Mouse (Mus musculus): ENCODE data around the gene Cnnm2. TPM values are rescaled to one million over a fixed set of nuclear protein-coding genes. Genes with fewer than 3 reads are reported as not detected.

The Cnnm2 gene
- polyA plus RNA-seq, 1 experiment: 7.4 TPM

DNA sequence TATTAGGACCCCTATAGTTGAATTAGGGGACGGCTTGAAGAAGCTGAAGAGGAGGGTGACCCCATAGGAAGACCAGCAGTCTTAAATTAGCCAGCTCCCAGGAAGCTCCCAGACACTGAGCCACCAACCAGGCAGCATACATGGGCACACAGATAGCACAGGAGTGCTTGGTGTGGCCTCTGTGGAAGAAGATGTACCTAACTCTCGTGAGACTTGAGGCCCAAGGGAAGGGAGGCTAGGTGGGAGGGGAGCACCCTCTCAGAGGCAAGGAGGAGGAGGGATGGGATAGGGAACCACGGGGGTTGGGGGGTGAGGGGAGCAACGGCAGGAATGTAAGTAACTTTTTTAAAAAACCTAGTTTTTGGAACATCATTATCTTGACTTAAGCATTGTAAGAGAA lies 165.0 kb downstream of the Cnnm2 start:
- Histone ChIP-seq H3K27ac (ENCODE audit: control insufficient read depth, insufficient read depth, low read length) (peak overlapping the region; percentile 92), H3K4me1 (replicated peaks; ENCODE audit: control insufficient read depth, insufficient read depth, low read length) (peaks cover 14% of the 10 kb centered on the region), H3K4me3 (ENCODE audit: control insufficient read depth, insufficient read depth, low read length) (peak overlapping the region; percentile 17), H3K36me3 (ENCODE audit: control insufficient read depth, insufficient read depth, low read length) (no peaks in the 10 kb centered on the region; the same call in 1 of the 2 replicates), H3K27me3 (ENCODE audit: control insufficient read depth, insufficient read depth, low read length) (no peaks in the 10 kb centered on the region)
- 38% methylated on average over 4 of the region's 4 CpGs for WGBS
- TF ChIP-seq POLR2A (IDR thresholded peaks at IDR 0.05; ENCODE audit: control insufficient read depth, extremely low read depth, insufficient read depth, low read length, poor library complexity): 0 out of 2 replicates have a peak, but pooled peaks have one; percentile 24
- no peak for TF ChIP-seq CTCF (IDR thresholded peaks at IDR 0.05; ENCODE audit: borderline replicate concordance, control insufficient read depth, extremely low read depth, insufficient read depth, low read length, poor library complexity)
- peak; percentile 44 for DNase-seq

DNA sequence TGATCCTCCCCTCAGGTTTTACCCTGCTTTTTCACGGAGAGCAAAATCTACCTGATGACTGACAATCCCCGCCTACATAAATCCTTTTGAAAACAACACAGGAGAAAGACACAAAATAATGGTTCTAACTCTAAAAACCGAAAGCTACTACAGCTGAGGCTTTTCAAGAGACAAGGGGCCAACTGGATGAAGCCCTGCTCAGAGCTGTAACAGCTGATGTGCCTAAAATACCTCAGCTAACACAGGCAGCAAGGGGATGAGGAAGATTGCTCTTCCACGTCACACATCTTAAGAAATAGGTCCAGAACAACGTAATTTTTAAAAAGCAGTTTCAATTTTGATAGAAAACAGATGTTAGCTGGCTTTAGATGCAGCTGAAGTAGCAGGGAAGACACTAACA lies 165.6 kb downstream of the Cnnm2 start:
- TF ChIP-seq CTCF (IDR thresholded peaks at IDR 0.05; ENCODE audit: borderline replicate concordance, control insufficient read depth, extremely low read depth, insufficient read depth, low read length, poor library complexity) (no peak), POLR2A (IDR thresholded peaks at IDR 0.05; ENCODE audit: control insufficient read depth, extremely low read depth, insufficient read depth, low read length, poor library complexity) (no peak)
- Histone ChIP-seq H3K4me1 (replicated peaks; ENCODE audit: control insufficient read depth, insufficient read depth, low read length) (peaks cover 14% of the 10 kb centered on the region), H3K4me3 (ENCODE audit: control insufficient read depth, insufficient read depth, low read length) (no peak overlapping the region), H3K36me3 (ENCODE audit: control insufficient read depth, insufficient read depth, low read length) (no peaks in the 10 kb centered on the region; the same call in 1 of the 2 replicates), H3K27ac (ENCODE audit: control insufficient read depth, insufficient read depth, low read length) (peak overlapping the region; percentile 92), H3K27me3 (ENCODE audit: control insufficient read depth, insufficient read depth, low read length) (no peaks in the 10 kb centered on the region)
- 8% methylated on average over 5 of the region's 5 CpGs for WGBS
- peak; percentile 29 for DNase-seq

DNA sequence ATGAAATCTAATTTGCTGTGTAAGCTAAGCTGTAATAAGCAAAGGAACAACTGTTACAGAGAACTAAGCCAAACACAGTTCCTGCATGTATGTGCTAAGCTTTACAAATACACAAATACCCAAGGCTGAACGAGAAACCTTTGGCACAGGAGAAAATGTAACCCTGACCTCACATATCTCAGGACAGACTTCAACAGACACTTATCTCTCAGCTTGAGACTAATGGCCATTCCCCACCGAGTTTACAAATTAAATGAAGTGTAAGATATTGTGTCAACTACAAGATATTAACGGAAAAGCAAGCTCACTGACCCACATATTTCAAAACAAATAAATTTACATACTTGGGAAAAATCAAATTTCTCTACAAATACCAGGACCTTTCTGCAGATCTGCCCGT lies 166.7 kb downstream of the Cnnm2 start:
- TF ChIP-seq POLR2A (IDR thresholded peaks at IDR 0.05; ENCODE audit: control insufficient read depth, extremely low read depth, insufficient read depth, low read length, poor library complexity) (no peak), CTCF (IDR thresholded peaks at IDR 0.05; ENCODE audit: borderline replicate concordance, control insufficient read depth, extremely low read depth, insufficient read depth, low read length, poor library complexity) (no peak)
- Histone ChIP-seq H3K4me1 (replicated peaks; ENCODE audit: control insufficient read depth, insufficient read depth, low read length) (peaks cover 14% of the 10 kb centered on the region), H3K27me3 (ENCODE audit: control insufficient read depth, insufficient read depth, low read length) (no peaks in the 10 kb centered on the region), H3K4me3 (ENCODE audit: control insufficient read depth, insufficient read depth, low read length) (no peak overlapping the region), H3K27ac (ENCODE audit: control insufficient read depth, insufficient read depth, low read length) (no peak overlapping the region; the same call in 1 of the 2 replicates), H3K36me3 (ENCODE audit: control insufficient read depth, insufficient read depth, low read length) (no peaks in the 10 kb centered on the region)
- no peak for DNase-seq
- WGBS: 81% methylated on average over 4 of the region's 4 CpGs

DNA sequence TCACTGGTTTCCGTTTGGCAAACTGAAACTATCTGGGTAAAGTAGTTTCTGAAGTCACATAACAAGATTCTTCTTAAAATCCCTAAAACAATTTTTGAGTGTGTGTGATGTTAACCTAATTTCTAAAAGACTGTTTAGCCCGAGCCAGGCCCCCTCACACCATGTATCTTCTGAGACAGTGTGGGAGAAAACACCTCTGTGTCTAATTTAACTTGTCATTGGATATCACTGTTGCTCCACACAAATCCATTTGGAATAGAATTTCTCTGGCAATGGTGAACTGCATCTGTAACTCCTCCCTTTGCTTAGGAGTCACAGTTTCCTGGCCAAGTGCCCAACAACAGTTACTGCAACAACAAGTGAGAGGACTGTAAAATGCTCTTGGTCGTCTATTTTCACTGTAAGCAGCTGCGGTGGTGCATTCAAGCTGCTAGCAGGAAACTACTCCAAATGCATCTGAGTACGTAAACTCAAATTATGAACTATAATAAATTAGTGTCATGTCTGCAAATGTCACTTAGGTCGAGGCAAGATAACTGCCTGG lies 167.7 kb downstream of the Cnnm2 start:
- H3K27me3 ChIP-seq (ENCODE audit: control insufficient read depth, insufficient read depth, low read length): no peaks in the 10 kb centered on the region
- 23% methylated on average over 6 of the region's 6 CpGs for WGBS
- H3K4me1 ChIP-seq (replicated peaks; ENCODE audit: control insufficient read depth, insufficient read depth, low read length): peaks cover 14% of the 10 kb centered on the region
- TF ChIP-seq CTCF (IDR thresholded peaks at IDR 0.05; ENCODE audit: borderline replicate concordance, control insufficient read depth, extremely low read depth, insufficient read depth, low read length, poor library complexity) (no peak), POLR2A (IDR thresholded peaks at IDR 0.05; ENCODE audit: control insufficient read depth, extremely low read depth, insufficient read depth, low read length, poor library complexity) (no peak)
- no peak overlapping the region for H3K4me3 ChIP-seq (ENCODE audit: control insufficient read depth, insufficient read depth, low read length)
- no peaks in the 10 kb centered on the region for H3K36me3 ChIP-seq (ENCODE audit: control insufficient read depth, insufficient read depth, low read length)
- H3K27ac ChIP-seq (ENCODE audit: control insufficient read depth, insufficient read depth, low read length): peak overlapping the region; percentile 60
- peak; percentile 35 for DNase-seq

Other genes with a start within 250 kb of the Cnnm2 start
- gene Arl3, start 188.4 kb upstream of the Cnnm2 start, polyA plus RNA-seq (2012; rRNA removed): 17.0 and 21.6 TPM in 2 replicates
- 5.6 and 6.5 TPM in 2 replicates for gene Sfxn2, start 188.2 kb upstream of the Cnnm2 start, polyA plus RNA-seq (2012; rRNA removed)
- 77.0 and 87.8 TPM in 2 replicates for gene Wbp1l, start 162.5 kb upstream of the Cnnm2 start, polyA plus RNA-seq (2012; rRNA removed)
- 0.26 and 0.42 TPM in 2 replicates for gene Cyp17a1, start 88.4 kb upstream of the Cnnm2 start, polyA plus RNA-seq (2012; rRNA removed)
- gene Borcs7, start 71.7 kb upstream of the Cnnm2 start, polyA plus RNA-seq (2012; rRNA removed): 3.0 and 4.4 TPM in 2 replicates
- 9.5 and 9.6 TPM in 2 replicates for gene As3mt, start 54.1 kb upstream of the Cnnm2 start, polyA plus RNA-seq (2012; rRNA removed)